Mouse (Mus musculus): ENCODE data around the gene Unc119b. TPM values are rescaled to one million over a fixed set of nuclear protein-coding genes. Genes with fewer than 3 reads are reported as not detected.
A peak's percentile ranks its signal among the peaks of the same experiment; 100 is the strongest.
"Not testable (repeated sequence)": the region's sequence is repeated elsewhere in the genome, so short reads cannot be mapped to it uniquely, and the experiment has no call there.

Gene Unc119b
- polyA plus RNA-seq, 1 experiment from 2014 or later: 81.2 TPM

DNA sequence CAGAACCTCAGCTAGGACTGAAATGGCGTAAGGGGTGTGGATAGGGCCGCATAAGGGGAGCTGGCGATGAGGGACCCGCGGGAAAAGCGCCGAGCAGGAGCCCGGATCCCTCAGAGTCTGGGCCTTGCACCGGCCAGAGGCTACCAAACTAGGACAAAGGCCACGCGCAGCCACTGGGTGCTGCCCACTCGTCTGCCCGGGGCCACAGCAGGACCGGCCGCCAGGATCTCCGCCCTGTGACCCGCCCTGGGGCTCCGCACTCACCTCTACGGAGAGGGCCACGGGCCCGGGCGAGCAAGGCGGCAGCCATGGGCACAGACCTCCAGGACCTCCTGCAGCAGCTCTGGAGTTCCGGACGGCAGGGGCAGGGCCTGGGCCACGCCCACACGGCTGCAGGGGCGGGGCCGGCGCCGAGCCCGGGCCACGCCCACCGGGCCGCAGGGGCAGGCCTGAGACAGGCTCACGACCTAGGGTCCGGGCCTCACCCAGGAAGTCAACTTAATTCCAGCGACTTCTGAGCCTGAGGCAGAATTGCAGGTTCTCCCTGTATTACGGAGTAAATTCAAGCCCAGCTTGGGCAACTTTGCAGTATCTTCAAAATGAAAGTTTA, 15.7 kb downstream of the Unc119b start, which contains the start of gene Acads:
Acads (minus strand) TSS at position 386 of the 610 bp plus-strand sequence.
- H3K4me2 ChIP-seq (ENCODE audit: low read depth, low read length, severe bottlenecking): peak within 1 kb of the TSS; percentile 83
- no peaks in the 10 kb centered on the region for H3K27me3 ChIP-seq (ENCODE audit: control insufficient read depth, insufficient read depth, low read length)
- H3K9ac ChIP-seq (ENCODE audit: low read length): peak within 1 kb of the TSS; percentile 86
- peak within 1 kb of the TSS; percentile 12; the same call in 1 of the 2 replicates for H3K27ac ChIP-seq (ENCODE audit: low read depth, low read length)
- H3K4me3 ChIP-seq (ENCODE audit: low read depth, low read length): peak within 1 kb of the TSS; percentile 69
- no peaks in the 10 kb centered on the region for H3K9me3 ChIP-seq (ENCODE audit: control insufficient read depth, low read length)
- H3K36me3 ChIP-seq (ENCODE audit: control insufficient read depth, insufficient read depth, low read length): no peaks in the 10 kb centered on the region; the same call in 1 of the 2 replicates
- ATAC-seq (replicated peaks; ENCODE audit: low FRiP score) (peak; percentile 92), DNase-seq (ENCODE audit: low spot score) (peak; percentile 91)
- H3K4me1 ChIP-seq (replicated peaks; ENCODE audit: control insufficient read depth, insufficient read depth, low read length): no peaks in the 10 kb centered on the region
- WGBS: under 1% methylated on average over 38 of the region's 39 CpGs

DNA sequence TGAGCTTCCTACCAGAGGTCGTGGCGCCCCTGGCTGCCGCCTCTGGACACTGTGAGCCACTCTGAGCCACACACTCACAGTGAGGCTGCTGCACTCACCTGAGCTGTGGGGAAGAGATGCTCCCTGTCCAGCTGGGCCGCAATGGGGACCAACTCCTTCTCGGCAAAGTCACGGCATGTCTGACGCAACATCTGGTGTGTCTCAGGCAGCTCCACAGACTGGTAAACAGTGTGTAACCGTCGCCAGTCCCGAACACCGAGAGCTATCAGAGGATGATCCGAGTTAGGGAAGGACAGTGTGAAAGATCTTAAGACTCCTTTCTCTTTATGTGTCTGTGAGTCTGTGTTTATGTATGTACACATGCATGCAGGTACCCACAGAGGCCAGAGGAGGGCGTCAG, 17.3 kb downstream of the Unc119b start:
- no peak overlapping the region for H3K27ac ChIP-seq (ENCODE audit: low read depth, low read length)
- H3K36me3 ChIP-seq (ENCODE audit: control insufficient read depth, insufficient read depth, low read length): no peaks in the 10 kb centered on the region; the same call in 1 of the 2 replicates
- no peaks in the 10 kb centered on the region for H3K9me3 ChIP-seq (ENCODE audit: control insufficient read depth, low read length)
- H3K4me1 ChIP-seq (replicated peaks; ENCODE audit: control insufficient read depth, insufficient read depth, low read length): no peaks in the 10 kb centered on the region
- WGBS: 97% methylated on average over 13 of the region's 13 CpGs
- DNase-seq (ENCODE audit: low spot score): no peak
- no peaks in the 10 kb centered on the region for H3K27me3 ChIP-seq (ENCODE audit: control insufficient read depth, insufficient read depth, low read length)
- H3K4me2 ChIP-seq (ENCODE audit: low read depth, low read length, severe bottlenecking): no peak overlapping the region
- no peak for ATAC-seq (replicated peaks; ENCODE audit: low FRiP score)
- no peak overlapping the region for H3K4me3 ChIP-seq (ENCODE audit: low read depth, low read length)
- H3K9ac ChIP-seq (ENCODE audit: low read length): no peak overlapping the region

DNA sequence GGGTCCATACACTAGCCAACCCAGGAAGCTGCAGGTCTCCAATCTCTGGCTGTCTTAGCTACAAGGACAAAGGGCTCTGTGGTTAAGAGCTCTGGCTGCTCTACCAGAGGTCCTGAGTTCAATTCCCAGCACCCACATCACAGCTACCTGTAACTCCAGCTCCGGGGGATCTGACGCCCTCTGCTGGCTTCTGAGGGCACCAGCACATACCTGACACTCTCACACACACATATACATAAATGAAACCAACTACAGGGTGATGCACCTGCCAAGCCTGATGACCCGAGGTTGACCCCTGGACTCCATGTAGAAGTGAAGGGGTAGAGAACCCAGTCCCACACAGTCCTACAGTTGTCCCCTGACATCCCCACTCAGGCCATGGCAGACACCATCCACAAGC, 18.3 kb downstream of the Unc119b start:
- Histone ChIP-seq H3K9me3 (ENCODE audit: control insufficient read depth, low read length) (no peaks in the 10 kb centered on the region), H3K4me1 (replicated peaks; ENCODE audit: control insufficient read depth, insufficient read depth, low read length) (no peaks in the 10 kb centered on the region), H3K36me3 (ENCODE audit: control insufficient read depth, insufficient read depth, low read length) (no peaks in the 10 kb centered on the region; the same call in 1 of the 2 replicates), H3K27me3 (ENCODE audit: control insufficient read depth, insufficient read depth, low read length) (no peaks in the 10 kb centered on the region), H3K4me2 (ENCODE audit: low read depth, low read length, severe bottlenecking) (no peak overlapping the region), H3K27ac (ENCODE audit: low read depth, low read length) (no peak overlapping the region), H3K4me3 (ENCODE audit: low read depth, low read length) (no peak overlapping the region), H3K9ac (ENCODE audit: low read length) (no peak overlapping the region)
- no peak for ATAC-seq (replicated peaks; ENCODE audit: low FRiP score)
- DNase-seq (ENCODE audit: low spot score): no peak
- 82% methylated on average over 3 of the region's 3 CpGs for WGBS

DNA sequence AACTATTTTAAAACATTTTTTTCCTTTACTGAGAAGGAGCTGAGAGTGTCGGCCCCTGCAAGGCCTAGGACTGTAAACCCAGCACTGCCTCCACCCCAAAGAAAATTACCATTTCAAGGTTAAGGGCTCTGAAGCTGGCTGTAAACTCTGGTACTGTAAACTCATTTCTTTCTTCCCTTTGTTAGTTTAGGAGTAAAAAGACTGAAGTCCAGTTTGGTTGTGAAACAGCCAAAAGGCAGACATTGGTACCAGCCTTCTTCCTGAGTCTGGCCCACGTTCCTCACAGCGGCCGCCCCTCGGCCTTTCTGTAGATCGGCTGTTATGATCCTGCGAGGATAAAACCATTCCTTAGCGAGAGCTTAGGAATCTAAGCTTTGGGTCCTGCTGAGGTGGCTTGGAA, 20.3 kb downstream of the Unc119b start:
- Histone ChIP-seq H3K4me3 (ENCODE audit: low read depth, low read length) (no peak overlapping the region), H3K4me1 (replicated peaks; ENCODE audit: control insufficient read depth, insufficient read depth, low read length) (peaks cover 2% of the 10 kb centered on the region; the same call in 1 of the 2 replicates), H3K9me3 (ENCODE audit: control insufficient read depth, low read length) (no peaks in the 10 kb centered on the region), H3K36me3 (ENCODE audit: control insufficient read depth, insufficient read depth, low read length) (no peaks in the 10 kb centered on the region; the same call in 1 of the 2 replicates), H3K4me2 (ENCODE audit: low read depth, low read length, severe bottlenecking) (no peak overlapping the region), H3K27me3 (ENCODE audit: control insufficient read depth, insufficient read depth, low read length) (no peaks in the 10 kb centered on the region), H3K9ac (ENCODE audit: low read length) (no peak overlapping the region), H3K27ac (ENCODE audit: low read depth, low read length) (no peak overlapping the region)
- DNase-seq (ENCODE audit: low spot score): no peak
- WGBS: 96% methylated on average over 8 of the region's 8 CpGs
- ATAC-seq (replicated peaks; ENCODE audit: low FRiP score): no peak

DNA sequence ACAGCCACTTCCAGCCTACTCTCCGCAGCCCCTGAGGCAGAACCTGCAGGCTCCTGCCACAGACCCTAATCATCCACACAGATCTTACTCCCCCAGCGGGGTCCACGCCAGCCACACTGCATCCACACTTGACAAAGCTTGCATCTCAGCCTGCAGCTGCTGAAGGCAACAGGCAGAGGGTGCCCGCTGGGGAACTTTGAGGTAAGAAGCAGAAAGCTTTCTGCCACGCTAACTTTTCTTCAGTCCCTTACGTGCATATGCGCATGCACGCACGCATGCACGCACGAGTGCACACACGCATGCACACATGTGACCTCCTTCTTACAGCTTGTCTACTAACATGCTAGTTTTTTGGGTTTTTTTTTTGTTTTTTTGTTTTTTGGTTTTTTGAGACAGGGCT, 21.5 kb downstream of the Unc119b start:
- Histone ChIP-seq H3K36me3 (ENCODE audit: control insufficient read depth, insufficient read depth, low read length) (no peaks in the 10 kb centered on the region; the same call in 1 of the 2 replicates), H3K4me2 (ENCODE audit: low read depth, low read length, severe bottlenecking) (no peak overlapping the region), H3K4me1 (replicated peaks; ENCODE audit: control insufficient read depth, insufficient read depth, low read length) (peaks cover 2% of the 10 kb centered on the region; the same call in 1 of the 2 replicates), H3K9me3 (ENCODE audit: control insufficient read depth, low read length) (no peaks in the 10 kb centered on the region), H3K4me3 (ENCODE audit: low read depth, low read length) (no peak overlapping the region), H3K9ac (ENCODE audit: low read length) (no peak overlapping the region), H3K27ac (ENCODE audit: low read depth, low read length) (no peak overlapping the region), H3K27me3 (ENCODE audit: control insufficient read depth, insufficient read depth, low read length) (no peaks in the 10 kb centered on the region)
- WGBS: 93% methylated on average over 12 of the region's 12 CpGs
- DNase-seq (ENCODE audit: low spot score) (no peak), ATAC-seq (replicated peaks; ENCODE audit: low FRiP score) (no peak)

DNA sequence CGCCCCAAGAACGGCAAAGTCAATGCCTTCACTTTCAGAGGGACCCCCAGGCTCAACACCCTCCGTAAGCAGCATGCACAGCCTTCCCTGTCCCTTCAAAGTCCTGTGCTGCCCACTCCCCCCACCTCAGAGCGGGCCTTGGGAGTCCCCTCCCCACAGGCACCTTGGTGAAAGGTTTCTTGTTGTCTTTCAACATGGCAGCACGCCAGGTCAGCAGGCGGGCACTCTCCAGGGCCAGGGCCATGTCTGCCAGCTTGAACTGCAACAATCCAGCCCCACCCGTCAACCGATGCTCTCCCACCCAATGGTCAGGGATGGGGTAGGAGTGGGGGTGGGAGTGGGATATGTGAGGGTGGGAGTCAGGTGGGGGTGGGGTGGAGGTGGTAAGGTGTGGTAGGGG, 23.6 kb downstream of the Unc119b start:
- ATAC-seq (replicated peaks; ENCODE audit: low FRiP score) (no peak), DNase-seq (ENCODE audit: low spot score) (no peak)
- no peak overlapping the region for H3K4me2 ChIP-seq (ENCODE audit: low read depth, low read length, severe bottlenecking)
- peaks cover 2% of the 10 kb centered on the region; the same call in 1 of the 2 replicates for H3K4me1 ChIP-seq (replicated peaks; ENCODE audit: control insufficient read depth, insufficient read depth, low read length)
- no peaks in the 10 kb centered on the region for H3K27me3 ChIP-seq (ENCODE audit: control insufficient read depth, insufficient read depth, low read length)
- WGBS: 91% methylated on average over 8 of the region's 8 CpGs
- H3K9ac ChIP-seq (ENCODE audit: low read length): no peak overlapping the region
- H3K27ac ChIP-seq (ENCODE audit: low read depth, low read length): no peak overlapping the region
- H3K36me3 ChIP-seq (ENCODE audit: control insufficient read depth, insufficient read depth, low read length): no peaks in the 10 kb centered on the region; the same call in 1 of the 2 replicates
- H3K9me3 ChIP-seq (ENCODE audit: control insufficient read depth, low read length): no peaks in the 10 kb centered on the region
- H3K4me3 ChIP-seq (ENCODE audit: low read depth, low read length): no peak overlapping the region

DNA sequence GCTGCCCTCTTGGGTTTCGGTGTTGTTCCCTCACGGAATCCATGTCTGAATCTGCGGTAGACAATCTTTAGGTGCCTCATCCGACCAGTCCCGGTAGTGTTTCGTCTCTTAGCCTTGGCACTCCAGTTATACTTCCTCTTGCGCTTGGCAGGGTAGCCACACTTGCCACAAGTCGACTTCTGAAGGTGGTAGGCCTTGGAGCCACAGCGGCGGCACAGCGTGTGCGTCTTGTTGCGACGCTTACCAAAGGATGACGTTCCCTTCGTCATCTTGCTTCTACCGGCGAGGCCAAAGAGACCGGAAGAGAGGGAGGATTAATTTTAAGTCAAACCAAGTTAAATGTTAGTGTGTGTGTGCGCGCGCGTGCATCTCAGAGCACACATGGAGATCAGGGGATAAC, 31.5 kb downstream of the Unc119b start:
- H3K9me3 ChIP-seq (ENCODE audit: control insufficient read depth, low read length); H3K4me3 ChIP-seq (ENCODE audit: low read depth, low read length); H3K9ac ChIP-seq (ENCODE audit: low read length); ATAC-seq (replicated peaks; ENCODE audit: low FRiP score); H3K36me3 ChIP-seq (ENCODE audit: control insufficient read depth, insufficient read depth, low read length); H3K27ac ChIP-seq (ENCODE audit: low read depth, low read length); H3K4me2 ChIP-seq (ENCODE audit: low read depth, low read length, severe bottlenecking); DNase-seq (ENCODE audit: low spot score); H3K4me1 ChIP-seq (replicated peaks; ENCODE audit: control insufficient read depth, insufficient read depth, low read length); H3K27me3 ChIP-seq (ENCODE audit: control insufficient read depth, insufficient read depth, low read length): not testable (repeated sequence)
- 96% methylated on average over 23 of the region's 23 CpGs for WGBS

DNA sequence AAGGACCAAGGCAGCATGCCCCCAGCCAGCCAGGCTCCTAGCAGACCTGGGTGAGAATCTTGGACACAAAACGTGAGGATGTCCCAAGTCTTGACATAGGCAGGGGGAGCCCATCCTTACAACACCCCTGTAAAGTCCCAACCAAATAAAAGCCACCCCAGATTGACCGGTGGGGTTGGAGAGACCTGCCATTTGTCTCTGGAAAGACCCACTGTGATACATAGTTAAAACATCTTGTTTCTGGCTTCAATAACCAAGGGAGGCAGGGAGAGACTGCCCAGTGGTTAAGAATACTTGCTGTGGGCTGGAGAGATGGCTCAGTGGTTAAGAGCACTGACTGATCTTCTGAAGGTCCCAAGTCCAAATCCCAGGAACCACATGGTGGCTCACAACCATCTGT, 32.5 kb downstream of the Unc119b start:
- no peak for ATAC-seq (replicated peaks; ENCODE audit: low FRiP score)
- 76% methylated on average over 2 of the region's 2 CpGs for WGBS
- Histone ChIP-seq H3K9me3 (ENCODE audit: control insufficient read depth, low read length) (no peaks in the 10 kb centered on the region), H3K27ac (ENCODE audit: low read depth, low read length) (no peak overlapping the region), H3K4me3 (ENCODE audit: low read depth, low read length) (no peak overlapping the region), H3K4me1 (replicated peaks; ENCODE audit: control insufficient read depth, insufficient read depth, low read length) (no peaks in the 10 kb centered on the region), H3K36me3 (ENCODE audit: control insufficient read depth, insufficient read depth, low read length) (peaks cover 2% of the 10 kb centered on the region; the same call in 1 of the 2 replicates), H3K27me3 (ENCODE audit: control insufficient read depth, insufficient read depth, low read length) (no peaks in the 10 kb centered on the region), H3K9ac (ENCODE audit: low read length) (no peak overlapping the region), H3K4me2 (ENCODE audit: low read depth, low read length, severe bottlenecking) (no peak overlapping the region)
- DNase-seq (ENCODE audit: low spot score): no peak

DNA sequence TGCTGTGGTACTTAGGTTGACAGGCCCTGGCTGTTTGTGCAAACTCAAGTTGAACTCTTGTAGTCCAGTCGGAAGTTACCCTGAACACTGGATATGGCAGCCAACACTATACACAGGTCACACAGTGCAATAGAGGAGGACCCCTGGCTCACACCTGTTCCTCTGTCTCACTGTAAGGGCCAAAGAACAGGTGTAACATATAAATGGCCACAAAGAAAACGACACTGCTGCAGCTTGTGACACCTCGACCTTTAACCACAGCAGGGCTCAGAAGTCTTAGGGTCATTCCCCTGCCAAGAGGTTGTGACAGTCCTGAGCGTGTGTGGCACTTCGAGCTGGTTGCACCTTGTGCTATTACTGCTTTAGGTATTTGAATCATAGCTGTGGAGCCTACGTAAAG, 34.3 kb downstream of the Unc119b start:
- no peak overlapping the region for H3K4me3 ChIP-seq (ENCODE audit: low read depth, low read length)
- WGBS: 82% methylated on average over 6 of the region's 6 CpGs
- no peak for DNase-seq (ENCODE audit: low spot score)
- no peak overlapping the region for H3K4me2 ChIP-seq (ENCODE audit: low read depth, low read length, severe bottlenecking)
- no peaks in the 10 kb centered on the region for H3K27me3 ChIP-seq (ENCODE audit: control insufficient read depth, insufficient read depth, low read length)
- no peak overlapping the region for H3K27ac ChIP-seq (ENCODE audit: low read depth, low read length)
- H3K4me1 ChIP-seq (replicated peaks; ENCODE audit: control insufficient read depth, insufficient read depth, low read length): no peaks in the 10 kb centered on the region
- peaks cover 11% of the 10 kb centered on the region for H3K36me3 ChIP-seq (ENCODE audit: control insufficient read depth, insufficient read depth, low read length)
- H3K9me3 ChIP-seq (ENCODE audit: control insufficient read depth, low read length): no peaks in the 10 kb centered on the region
- H3K9ac ChIP-seq (ENCODE audit: low read length): no peak overlapping the region
- no peak for ATAC-seq (replicated peaks; ENCODE audit: low FRiP score)
